Mouse (Mus musculus): ENCODE measurements around the gene Cdh3.

DNA sequence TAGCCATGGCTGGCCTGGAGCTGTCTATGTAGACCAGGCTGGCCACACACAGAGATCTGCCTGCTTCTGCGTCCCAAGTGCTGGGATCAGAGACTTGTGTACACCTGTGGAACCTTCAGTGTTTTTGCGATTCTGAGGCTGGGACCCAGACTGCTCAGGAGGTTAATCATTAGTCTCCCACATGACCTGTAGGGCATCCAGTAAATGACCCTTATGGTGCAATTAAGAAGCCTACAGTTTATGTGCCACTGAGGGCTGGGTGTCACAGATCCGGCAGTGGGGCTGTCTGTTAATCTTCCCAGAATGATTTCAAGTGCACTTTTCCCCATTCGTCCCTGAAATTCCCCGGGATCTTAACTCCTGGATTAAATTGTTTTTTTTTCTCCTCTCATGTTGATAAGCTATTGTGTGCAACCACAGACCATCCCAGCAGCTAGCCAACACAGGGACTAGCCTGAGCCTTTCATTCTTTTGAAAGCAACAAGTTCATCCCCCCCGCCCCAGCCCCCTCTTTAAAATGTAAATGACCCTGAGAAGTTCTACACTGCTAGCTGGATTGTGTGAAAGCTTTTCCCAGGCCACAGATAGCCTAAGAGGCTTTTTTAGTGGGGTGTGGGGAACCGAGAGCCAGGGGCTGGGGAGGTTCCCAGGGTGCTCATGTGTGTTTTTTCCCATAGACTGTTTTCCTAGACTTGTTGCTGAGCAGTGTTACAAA lies 88.7 kb downstream of the Cdh3 start:
- no peak for TF ChIP-seq CTCF (IDR thresholded peaks at IDR 0.05; ENCODE audit: low read depth, low read length)
- no peak for TF ChIP-seq POLR2A (IDR thresholded peaks at IDR 0.05; ENCODE audit: insufficient read depth, low read length)
